Mouse (Mus musculus): ENCODE results near the gene Myl6. TPM values are rescaled to one million over a fixed set of nuclear protein-coding genes. Genes with fewer than 3 reads are reported as not detected.
A peak's percentile ranks its signal among the peaks of the same experiment; 100 is the strongest.

Myl6 gene
- polyA plus RNA-seq, 1 experiment = 566 TPM

GRCm38 (mm10) chr10:128458719-128459408 is 35.1 kb downstream of the Myl6 start, which contains the start of gene Smarcc2:
Gene Smarcc2, plus strand, starts transcription at chr10:128459248.
- WGBS = under 1% methylated on average over 67 of the region's 86 CpGs
- Histone ChIP-seq H3K36me3 (ENCODE audit: control insufficient read depth, insufficient read depth, low read length) (peaks cover 21% of the 10 kb centered on the region), H3K27ac (ENCODE audit: control insufficient read depth, insufficient read depth, low read length) (peak within 1 kb of the TSS; percentile 76), H3K4me3 (ENCODE audit: control insufficient read depth, insufficient read depth, low read length) (peak within 1 kb of the TSS; percentile 94), H3K27me3 (ENCODE audit: control insufficient read depth, insufficient read depth, low read length) (no peaks in the 10 kb centered on the region), H3K4me1 (replicated peaks; ENCODE audit: control insufficient read depth, insufficient read depth, low read length) (peaks cover 14% of the 10 kb centered on the region)
- DNase-seq = peak; percentile 80
- TF ChIP-seq POLR2A (IDR thresholded peaks at IDR 0.05; ENCODE audit: control insufficient read depth, extremely low read depth, insufficient read depth, low read length, poor library complexity) (peak; percentile 53), CTCF (IDR thresholded peaks at IDR 0.05; ENCODE audit: borderline replicate concordance, control insufficient read depth, extremely low read depth, insufficient read depth, low read length, poor library complexity) (peak; percentile 80; the same call in 1 of the 2 replicates)

- Histone ChIP-seq H3K27ac (ENCODE audit: control insufficient read depth, insufficient read depth, low read length) (peak overlapping the region; percentile 12; the same call in 1 of the 2 replicates), H3K4me3 (ENCODE audit: control insufficient read depth, insufficient read depth, low read length) (peak overlapping the region; percentile 65), H3K36me3 (ENCODE audit: control insufficient read depth, insufficient read depth, low read length) (peaks cover 16% of the 10 kb centered on the region), H3K27me3 (ENCODE audit: control insufficient read depth, insufficient read depth, low read length) (no peaks in the 10 kb centered on the region), H3K4me1 (replicated peaks; ENCODE audit: control insufficient read depth, insufficient read depth, low read length) (peaks cover 14% of the 10 kb centered on the region)
- DNase-seq = peak; percentile 83
- TF ChIP-seq CTCF (IDR thresholded peaks at IDR 0.05; ENCODE audit: borderline replicate concordance, control insufficient read depth, extremely low read depth, insufficient read depth, low read length, poor library complexity) (no peak), POLR2A (IDR thresholded peaks at IDR 0.05; ENCODE audit: control insufficient read depth, extremely low read depth, insufficient read depth, low read length, poor library complexity) (no peak)
- WGBS = under 1% methylated on average over 29 of the region's 29 CpGs
Observed at GRCm38 (mm10) chr10:128458348-128458718, 35.6 kb downstream of the Myl6 start.

GRCm38 (mm10) chr10:128457676-128458075 is 36.3 kb downstream of the Myl6 start:
- TF ChIP-seq POLR2A (IDR thresholded peaks at IDR 0.05; ENCODE audit: control insufficient read depth, extremely low read depth, insufficient read depth, low read length, poor library complexity) (no peak), CTCF (IDR thresholded peaks at IDR 0.05; ENCODE audit: borderline replicate concordance, control insufficient read depth, extremely low read depth, insufficient read depth, low read length, poor library complexity) (no peak)
- Histone ChIP-seq H3K27ac (ENCODE audit: control insufficient read depth, insufficient read depth, low read length) (no peak overlapping the region), H3K36me3 (ENCODE audit: control insufficient read depth, insufficient read depth, low read length) (peaks cover 11% of the 10 kb centered on the region), H3K4me3 (ENCODE audit: control insufficient read depth, insufficient read depth, low read length) (no peak overlapping the region), H3K4me1 (replicated peaks; ENCODE audit: control insufficient read depth, insufficient read depth, low read length) (peaks cover 14% of the 10 kb centered on the region), H3K27me3 (ENCODE audit: control insufficient read depth, insufficient read depth, low read length) (no peaks in the 10 kb centered on the region)
- DNase-seq = no peak
- 93% methylated on average over 6 of the region's 6 CpGs for WGBS

- DNase-seq = peak; percentile 63
- WGBS = 5% methylated on average over 6 of the region's 6 CpGs
- Histone ChIP-seq H3K27me3 (ENCODE audit: control insufficient read depth, insufficient read depth, low read length) (no peaks in the 10 kb centered on the region), H3K4me3 (ENCODE audit: control insufficient read depth, insufficient read depth, low read length) (no peak overlapping the region), H3K36me3 (ENCODE audit: control insufficient read depth, insufficient read depth, low read length) (no peaks in the 10 kb centered on the region), H3K27ac (ENCODE audit: control insufficient read depth, insufficient read depth, low read length) (no peak overlapping the region), H3K4me1 (replicated peaks; ENCODE audit: control insufficient read depth, insufficient read depth, low read length) (peaks cover 5% of the 10 kb centered on the region)
- TF ChIP-seq CTCF (IDR thresholded peaks at IDR 0.05; ENCODE audit: borderline replicate concordance, control insufficient read depth, extremely low read depth, insufficient read depth, low read length, poor library complexity) (no peak), POLR2A (IDR thresholded peaks at IDR 0.05; ENCODE audit: control insufficient read depth, extremely low read depth, insufficient read depth, low read length, poor library complexity) (no peak)
Observed at GRCm38 (mm10) chr10:128455280-128455679, 38.7 kb downstream of the Myl6 start.

- H3K36me3 ChIP-seq (ENCODE audit: control insufficient read depth, insufficient read depth, low read length) = no peaks in the 10 kb centered on the region
- DNase-seq = no peak
- peaks cover 3% of the 10 kb centered on the region for H3K4me1 ChIP-seq (replicated peaks; ENCODE audit: control insufficient read depth, insufficient read depth, low read length)
- TF ChIP-seq POLR2A (IDR thresholded peaks at IDR 0.05; ENCODE audit: control insufficient read depth, extremely low read depth, insufficient read depth, low read length, poor library complexity) = no peak
- no peak for TF ChIP-seq CTCF (IDR thresholded peaks at IDR 0.05; ENCODE audit: borderline replicate concordance, control insufficient read depth, extremely low read depth, insufficient read depth, low read length, poor library complexity)
- no peaks in the 10 kb centered on the region for H3K27me3 ChIP-seq (ENCODE audit: control insufficient read depth, insufficient read depth, low read length)
- 90% methylated on average over 3 of the region's 3 CpGs for WGBS
- no peak overlapping the region for H3K27ac ChIP-seq (ENCODE audit: control insufficient read depth, insufficient read depth, low read length)
- H3K4me3 ChIP-seq (ENCODE audit: control insufficient read depth, insufficient read depth, low read length) = no peak overlapping the region
Observed at GRCm38 (mm10) chr10:128454471-128454870, 39.5 kb downstream of the Myl6 start.

GRCm38 (mm10) chr10:128451014-128451413 is 42.9 kb downstream of the Myl6 start:
- no peaks in the 10 kb centered on the region for H3K36me3 ChIP-seq (ENCODE audit: control insufficient read depth, insufficient read depth, low read length)
- no peak overlapping the region for H3K4me3 ChIP-seq (ENCODE audit: control insufficient read depth, insufficient read depth, low read length)
- no peak overlapping the region for H3K27ac ChIP-seq (ENCODE audit: control insufficient read depth, insufficient read depth, low read length)
- 92% methylated on average over 6 of the region's 6 CpGs for WGBS
- no peaks in the 10 kb centered on the region for H3K27me3 ChIP-seq (ENCODE audit: control insufficient read depth, insufficient read depth, low read length)
- no peak for DNase-seq
- peaks cover 5% of the 10 kb centered on the region for H3K4me1 ChIP-seq (replicated peaks; ENCODE audit: control insufficient read depth, insufficient read depth, low read length)
- no peak for TF ChIP-seq CTCF (IDR thresholded peaks at IDR 0.05; ENCODE audit: borderline replicate concordance, control insufficient read depth, extremely low read depth, insufficient read depth, low read length, poor library complexity)
- no peak for TF ChIP-seq POLR2A (IDR thresholded peaks at IDR 0.05; ENCODE audit: control insufficient read depth, extremely low read depth, insufficient read depth, low read length, poor library complexity)
